Mouse (Mus musculus): ENCODE data around the gene Art3.

Gene Art3

DNA sequence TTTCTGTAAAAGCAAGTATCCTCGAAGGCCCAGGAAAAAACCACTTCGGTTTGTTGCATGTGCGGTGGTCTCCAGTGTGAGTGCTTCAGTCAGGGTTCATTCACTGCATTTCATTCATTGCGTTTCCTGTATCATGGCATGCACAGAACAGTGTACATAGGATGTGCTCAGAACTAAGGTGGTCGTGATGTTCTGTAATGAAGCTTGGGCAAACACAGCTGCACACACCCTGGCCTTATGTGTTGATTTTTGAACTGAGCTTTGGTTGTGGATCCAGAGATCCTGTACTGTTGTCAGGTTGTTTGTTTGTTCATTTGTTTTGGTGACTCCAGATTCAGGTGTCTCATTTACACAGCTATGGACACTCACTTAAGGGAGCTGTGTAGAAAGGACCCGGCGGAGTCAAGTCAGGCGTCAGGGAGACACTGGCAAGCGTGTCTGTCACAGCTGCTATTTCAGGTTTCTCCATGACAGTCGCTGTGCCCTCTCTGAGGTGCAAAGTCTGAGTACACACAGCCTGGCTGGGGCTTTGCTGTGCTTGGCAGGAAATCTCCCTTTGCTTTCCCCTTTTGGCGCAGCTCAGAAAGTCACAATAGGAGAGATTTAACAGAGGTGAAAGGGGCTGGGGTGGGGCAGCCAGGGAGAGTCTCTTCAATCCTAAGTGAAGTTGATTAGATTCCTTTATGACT lies 27.3 kb downstream of the Art3 start:
- H3K27me3 ChIP-seq (ENCODE audit: control insufficient read depth, insufficient read depth, low read length, poor library complexity, severe bottlenecking): no peaks in the 10 kb centered on the region; the same call in 1 of the 2 replicates

DNA sequence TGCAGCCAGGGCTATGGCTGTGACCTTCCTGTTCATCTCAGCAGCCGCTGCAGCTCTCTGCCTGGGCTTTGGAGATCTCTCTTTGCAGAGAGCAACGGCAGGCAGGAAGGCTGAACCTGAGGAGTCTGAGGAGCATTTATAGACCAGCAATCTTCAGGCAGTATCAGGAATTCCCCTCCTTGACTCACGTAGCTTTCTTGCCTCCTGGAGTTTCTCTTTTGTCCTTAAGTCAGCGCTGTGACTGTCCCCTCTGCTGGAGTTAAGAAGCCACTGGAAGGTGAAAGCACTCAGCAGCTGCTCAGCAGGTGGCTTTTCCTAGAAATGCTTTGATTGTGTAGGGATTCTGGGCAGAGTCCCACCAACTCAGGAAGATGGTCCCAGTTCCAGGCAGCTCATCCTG lies 31.6 kb downstream of the Art3 start:
- Histone ChIP-seq H3K36me3 (ENCODE audit: control insufficient read depth, insufficient read depth, low read length, poor library complexity, severe bottlenecking) (no peaks in the 10 kb centered on the region), H3K27me3 (ENCODE audit: control insufficient read depth, insufficient read depth, low read length, poor library complexity, severe bottlenecking) (no peaks in the 10 kb centered on the region; the same call in 1 of the 2 replicates)
- no peak for DNase-seq (ENCODE audit: low read depth, low spot score)

More for the DNA sequence above, 27.3 kb downstream of the Art3 start:
- no peak for DNase-seq (ENCODE audit: low read depth, low spot score)
- H3K36me3 ChIP-seq (ENCODE audit: control insufficient read depth, insufficient read depth, low read length, poor library complexity, severe bottlenecking): no peaks in the 10 kb centered on the region

DNA sequence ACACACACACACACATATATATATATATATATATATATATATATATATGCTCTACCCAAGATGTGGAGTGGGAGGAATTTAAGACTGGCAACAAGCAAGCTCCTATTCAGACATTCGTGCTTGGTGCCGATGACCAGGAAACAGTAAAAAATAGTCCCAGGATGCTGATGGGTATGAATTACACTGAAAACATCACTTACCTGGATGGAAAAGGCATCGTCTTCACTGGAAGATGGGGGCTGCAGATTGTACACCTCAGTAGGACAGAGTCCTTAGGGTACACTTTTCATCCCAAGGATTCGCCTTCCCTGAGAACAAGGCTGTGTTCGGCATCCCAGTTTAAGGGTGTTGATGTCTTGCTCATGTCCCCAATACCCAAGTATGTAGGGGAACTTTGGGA lies 32.4 kb downstream of the Art3 start:
- DNase-seq (ENCODE audit: low read depth, low spot score): no peak
- H3K27me3 ChIP-seq (ENCODE audit: control insufficient read depth, insufficient read depth, low read length, poor library complexity, severe bottlenecking): no peaks in the 10 kb centered on the region
- H3K36me3 ChIP-seq (ENCODE audit: control insufficient read depth, insufficient read depth, low read length, poor library complexity, severe bottlenecking): no peaks in the 10 kb centered on the region

DNA sequence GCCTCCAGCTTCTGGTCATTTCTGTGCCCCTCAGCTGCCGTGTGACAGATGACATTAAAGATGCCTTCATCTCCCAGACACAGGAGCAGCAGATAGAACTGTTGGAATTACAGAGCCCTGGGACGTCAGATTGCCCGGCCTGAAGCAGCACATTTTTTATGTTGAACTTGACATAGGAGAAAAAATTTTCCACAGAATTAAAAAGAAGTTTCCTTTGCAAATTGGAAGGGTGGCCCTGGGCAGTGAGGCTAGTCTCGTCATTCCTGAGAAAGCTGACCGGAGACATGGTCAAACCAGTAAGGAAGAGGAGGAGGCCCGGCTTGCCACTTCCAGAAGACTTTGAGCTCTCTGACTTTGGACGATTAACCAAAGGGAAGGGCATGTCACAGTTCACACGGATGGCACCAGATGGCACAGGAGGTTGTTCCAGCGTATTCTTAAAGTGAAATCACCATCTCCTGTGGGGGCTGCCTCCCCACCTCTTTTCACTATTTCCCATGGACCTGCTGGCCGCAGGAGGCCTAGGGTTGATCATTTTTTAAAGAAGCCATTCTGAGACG lies 33.6 kb downstream of the Art3 start:
- Histone ChIP-seq H3K27me3 (ENCODE audit: control insufficient read depth, insufficient read depth, low read length, poor library complexity, severe bottlenecking) (no peaks in the 10 kb centered on the region), H3K36me3 (ENCODE audit: control insufficient read depth, insufficient read depth, low read length, poor library complexity, severe bottlenecking) (no peaks in the 10 kb centered on the region)
- DNase-seq (ENCODE audit: low read depth, low spot score): no peak

DNA sequence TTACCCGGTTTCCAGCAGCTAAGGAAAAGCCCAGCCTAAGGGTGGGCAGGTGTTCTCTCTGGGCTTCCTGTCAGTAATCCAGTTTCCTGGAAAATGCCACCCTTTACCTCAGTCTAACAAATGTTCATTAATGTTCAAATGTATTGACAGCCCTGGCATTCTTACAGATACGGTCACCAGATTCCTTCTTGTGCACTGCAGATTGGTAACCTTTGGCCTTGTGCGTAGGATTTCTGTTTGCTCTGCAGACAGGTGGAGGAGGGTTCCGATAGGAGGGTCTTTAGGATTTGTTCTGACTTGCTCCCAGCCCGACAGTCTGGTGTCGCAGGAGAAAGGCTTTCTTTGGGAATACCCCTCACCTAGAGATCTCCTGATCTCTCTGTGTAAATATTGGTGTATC lies 34.9 kb downstream of the Art3 start:
- Histone ChIP-seq H3K27me3 (ENCODE audit: control insufficient read depth, insufficient read depth, low read length, poor library complexity, severe bottlenecking) (no peaks in the 10 kb centered on the region), H3K36me3 (ENCODE audit: control insufficient read depth, insufficient read depth, low read length, poor library complexity, severe bottlenecking) (no peaks in the 10 kb centered on the region)
- no peak for DNase-seq (ENCODE audit: low read depth, low spot score)

DNA sequence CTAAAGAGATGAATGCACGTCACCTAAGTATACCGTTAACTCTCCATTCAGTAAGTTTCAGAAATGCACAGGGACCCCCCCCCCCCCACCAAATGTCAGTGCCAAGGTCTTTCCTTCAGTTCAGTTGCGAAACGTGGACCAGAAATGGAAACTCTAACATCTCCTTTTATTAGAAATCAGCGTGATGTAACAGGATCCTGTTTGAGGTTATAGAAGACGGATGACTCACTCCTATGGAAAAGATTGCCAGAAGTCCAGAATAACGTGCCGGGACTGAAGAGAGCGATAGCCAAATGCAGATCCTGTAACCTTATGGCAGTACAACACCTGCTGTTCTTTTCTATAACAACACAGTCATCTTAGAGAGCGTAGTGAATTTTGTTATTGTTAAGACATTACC lies 36.8 kb downstream of the Art3 start:
- Histone ChIP-seq H3K36me3 (ENCODE audit: control insufficient read depth, insufficient read depth, low read length, poor library complexity, severe bottlenecking) (no peaks in the 10 kb centered on the region), H3K27me3 (ENCODE audit: control insufficient read depth, insufficient read depth, low read length, poor library complexity, severe bottlenecking) (no peaks in the 10 kb centered on the region)
- no peak for DNase-seq (ENCODE audit: low read depth, low spot score)

DNA sequence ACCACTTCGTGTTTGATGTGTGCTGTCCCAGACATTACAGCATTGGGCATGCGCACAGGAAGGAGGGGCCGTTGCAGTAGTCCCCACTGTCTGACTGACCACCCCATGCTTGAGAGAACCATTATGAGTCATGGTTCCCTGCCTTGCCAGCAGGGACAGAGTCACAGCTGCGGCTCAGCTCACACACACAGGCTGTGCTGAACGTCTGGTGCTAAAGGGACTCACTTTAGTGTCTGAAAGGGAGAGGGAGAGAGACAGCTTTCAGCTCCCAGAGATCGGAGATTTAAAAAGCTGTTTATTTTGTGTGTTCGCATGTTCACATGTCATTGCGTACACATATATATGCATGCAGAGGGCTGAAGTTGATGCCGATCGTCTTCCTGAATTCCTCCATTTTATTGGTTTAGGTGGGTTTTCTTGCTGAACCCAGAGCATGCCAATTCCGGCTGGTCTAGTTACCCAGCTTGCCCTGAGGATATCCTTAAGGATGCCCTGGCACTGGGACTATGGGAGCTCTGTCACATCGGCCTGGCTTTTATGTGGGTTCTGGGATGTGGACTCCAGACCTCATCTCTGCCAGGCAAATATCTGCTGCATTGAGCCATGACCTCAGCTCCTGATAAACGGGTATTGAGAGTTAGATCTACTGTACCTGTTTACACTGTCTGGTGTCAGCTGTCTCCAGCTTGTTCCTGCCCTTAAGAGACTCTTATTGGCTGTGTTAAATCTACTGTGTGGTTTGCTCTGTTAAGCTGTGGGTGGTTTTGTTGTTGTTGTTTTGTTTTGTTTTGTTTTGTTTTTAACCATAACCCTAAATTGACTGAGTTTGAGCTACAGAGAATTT lies 37.7 kb downstream of the Art3 start:
- Histone ChIP-seq H3K36me3 (ENCODE audit: control insufficient read depth, insufficient read depth, low read length, poor library complexity, severe bottlenecking) (no peaks in the 10 kb centered on the region), H3K27me3 (ENCODE audit: control insufficient read depth, insufficient read depth, low read length, poor library complexity, severe bottlenecking) (no peaks in the 10 kb centered on the region)
- DNase-seq (ENCODE audit: low read depth, low spot score): no peak

DNA sequence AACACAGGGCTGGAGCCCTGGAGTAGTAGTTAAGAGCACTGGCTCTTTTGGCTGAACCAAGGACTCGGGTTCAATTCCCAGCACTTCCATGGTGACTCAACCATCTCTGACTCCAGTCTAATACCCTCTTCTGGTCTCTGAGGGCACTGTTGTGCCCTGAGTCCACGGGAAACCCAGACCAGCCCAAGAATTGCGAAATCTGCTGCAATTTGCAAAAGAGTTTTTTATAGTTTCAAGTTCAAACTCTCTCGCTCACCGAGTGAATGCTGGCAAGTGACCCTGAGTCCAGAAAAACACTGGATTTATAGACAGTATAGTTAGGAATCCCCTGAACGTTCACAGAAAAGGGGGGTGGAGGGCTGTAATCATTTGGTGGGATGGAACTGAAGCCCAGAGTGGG lies 38.8 kb downstream of the Art3 start:
- Histone ChIP-seq H3K27me3 (ENCODE audit: control insufficient read depth, insufficient read depth, low read length, poor library complexity, severe bottlenecking) (no peaks in the 10 kb centered on the region), H3K36me3 (ENCODE audit: control insufficient read depth, insufficient read depth, low read length, poor library complexity, severe bottlenecking) (no peaks in the 10 kb centered on the region)
- no peak for DNase-seq (ENCODE audit: low read depth, low spot score)

DNA sequence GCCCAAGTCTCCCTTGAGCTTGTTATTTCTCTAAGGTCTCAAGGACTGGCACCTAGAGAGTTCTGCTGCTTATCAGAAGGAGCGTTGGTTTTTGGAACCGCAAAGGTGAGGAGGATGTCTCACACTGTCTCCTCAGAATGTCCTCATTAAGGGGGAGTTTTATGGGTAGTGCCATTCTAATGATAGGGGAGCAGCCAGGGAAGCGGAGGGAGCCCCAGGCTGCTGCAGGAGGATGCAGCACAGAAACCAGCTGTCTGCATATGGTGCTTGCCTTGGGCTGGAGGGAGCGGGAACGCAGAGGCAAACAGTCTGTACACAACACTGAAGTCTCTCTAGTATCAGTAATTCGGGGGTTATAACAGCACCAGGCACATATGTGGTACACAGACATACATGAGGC lies 39.3 kb downstream of the Art3 start:
- no peaks in the 10 kb centered on the region for H3K27me3 ChIP-seq (ENCODE audit: control insufficient read depth, insufficient read depth, low read length, poor library complexity, severe bottlenecking)
- no peak for DNase-seq (ENCODE audit: low read depth, low spot score)
- no peaks in the 10 kb centered on the region for H3K36me3 ChIP-seq (ENCODE audit: control insufficient read depth, insufficient read depth, low read length, poor library complexity, severe bottlenecking)

DNA sequence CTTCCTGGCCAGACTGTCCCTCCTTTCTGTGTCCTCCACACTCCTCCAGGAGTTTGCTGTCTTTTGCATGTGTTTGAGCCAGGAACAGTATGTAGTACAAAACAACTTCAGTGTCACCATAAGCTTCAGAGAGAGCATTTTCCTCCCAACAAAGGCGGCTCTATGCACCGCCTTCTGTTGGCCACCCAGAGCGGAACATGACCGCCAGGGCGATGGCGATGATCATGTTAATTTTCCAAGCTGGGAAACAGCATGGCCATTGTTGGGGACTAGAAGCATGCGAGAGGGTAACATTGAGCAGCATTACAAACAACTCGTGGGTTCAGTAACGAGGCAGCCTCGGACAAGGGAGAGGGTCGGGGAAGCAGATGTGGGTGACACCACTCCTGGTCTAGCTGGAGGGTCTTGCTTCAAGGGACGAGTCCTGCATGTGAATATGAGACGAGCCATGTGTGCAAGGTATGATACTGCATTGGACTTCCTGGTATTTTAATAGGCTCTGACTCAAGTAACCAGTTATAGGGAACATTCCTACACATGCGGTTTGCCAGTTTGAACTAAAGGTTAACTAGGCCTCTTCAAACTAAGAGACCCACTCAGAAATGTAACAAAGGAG lies 39.8 kb downstream of the Art3 start:
- no peak for DNase-seq (ENCODE audit: low read depth, low spot score)
- Histone ChIP-seq H3K27me3 (ENCODE audit: control insufficient read depth, insufficient read depth, low read length, poor library complexity, severe bottlenecking) (no peaks in the 10 kb centered on the region), H3K36me3 (ENCODE audit: control insufficient read depth, insufficient read depth, low read length, poor library complexity, severe bottlenecking) (no peaks in the 10 kb centered on the region)

DNA sequence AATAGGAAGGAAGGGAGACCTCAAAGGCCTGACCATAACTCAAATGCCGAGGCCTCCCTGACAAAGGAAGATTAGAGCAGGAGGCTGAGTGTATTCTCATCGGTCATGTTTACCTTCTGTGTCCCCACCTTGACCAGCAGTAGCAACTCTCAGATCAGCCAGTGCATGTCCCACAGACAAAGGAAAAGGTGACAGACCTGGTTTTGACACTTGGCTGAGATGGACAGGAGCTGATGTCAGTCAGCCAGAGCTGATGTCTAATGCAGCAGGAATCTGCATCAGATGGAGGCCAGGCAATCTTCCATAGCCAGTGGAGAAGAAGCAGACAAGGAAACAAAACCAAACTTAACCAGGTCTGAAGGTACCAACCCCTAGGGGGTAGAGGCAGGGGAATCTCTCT lies 41.0 kb downstream of the Art3 start:
- no peak for DNase-seq (ENCODE audit: low read depth, low spot score)

DNA sequence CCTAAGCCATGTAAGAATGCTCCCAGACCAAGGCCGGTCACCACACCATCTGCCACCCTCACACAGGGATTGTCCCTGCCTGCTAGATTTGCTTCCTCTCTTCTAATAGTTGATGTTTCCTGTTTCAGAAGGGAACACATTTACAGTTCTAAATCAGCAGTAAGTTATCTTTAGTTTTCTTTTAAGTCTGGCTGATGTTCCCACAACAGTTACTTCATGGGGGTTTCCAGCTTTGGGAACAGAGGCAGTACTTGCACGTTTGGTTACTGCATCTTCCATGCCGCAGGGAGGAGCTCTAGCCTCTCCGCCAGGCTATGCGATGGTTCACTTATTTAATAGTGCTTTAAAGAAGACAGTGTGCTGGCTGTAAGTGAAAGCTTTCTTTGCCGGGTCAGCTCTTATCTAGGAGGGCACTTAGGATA lies 43.1 kb downstream of the Art3 start:
- no peaks in the 10 kb centered on the region for H3K36me3 ChIP-seq (ENCODE audit: control insufficient read depth, insufficient read depth, low read length, poor library complexity, severe bottlenecking)
- peak; percentile 56 for DNase-seq (ENCODE audit: low read depth, low spot score)
- H3K27me3 ChIP-seq (ENCODE audit: control insufficient read depth, insufficient read depth, low read length, poor library complexity, severe bottlenecking): no peaks in the 10 kb centered on the region; the same call in 1 of the 2 replicates

More for the DNA sequence above, 41.0 kb downstream of the Art3 start:
- Histone ChIP-seq H3K36me3 (ENCODE audit: control insufficient read depth, insufficient read depth, low read length, poor library complexity, severe bottlenecking) (no peaks in the 10 kb centered on the region), H3K27me3 (ENCODE audit: control insufficient read depth, insufficient read depth, low read length, poor library complexity, severe bottlenecking) (no peaks in the 10 kb centered on the region)

DNA sequence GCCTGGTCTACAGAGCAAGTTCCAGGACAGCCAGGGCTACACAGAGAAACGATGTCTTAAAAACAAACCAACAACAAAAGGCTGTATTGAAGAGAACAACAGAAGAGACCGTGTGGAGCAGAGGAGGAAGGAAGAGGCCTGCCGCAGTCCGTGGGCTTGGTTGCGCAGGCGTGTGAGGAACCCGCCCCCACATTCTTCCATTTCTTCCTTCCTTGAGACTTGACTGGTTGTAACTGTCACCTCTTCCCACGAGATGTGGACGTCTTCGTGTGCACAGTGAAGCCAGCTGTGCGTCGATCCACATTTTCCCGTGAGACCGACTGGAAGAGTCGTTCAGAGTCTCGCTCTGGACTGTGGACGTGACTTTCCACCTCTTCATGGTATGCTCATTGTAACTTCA lies 43.7 kb downstream of the Art3 start:
- Histone ChIP-seq H3K27me3 (ENCODE audit: control insufficient read depth, insufficient read depth, low read length, poor library complexity, severe bottlenecking) (no peaks in the 10 kb centered on the region; the same call in 1 of the 2 replicates), H3K36me3 (ENCODE audit: control insufficient read depth, insufficient read depth, low read length, poor library complexity, severe bottlenecking) (no peaks in the 10 kb centered on the region)
- peak; percentile 67 for DNase-seq (ENCODE audit: low read depth, low spot score)

DNA sequence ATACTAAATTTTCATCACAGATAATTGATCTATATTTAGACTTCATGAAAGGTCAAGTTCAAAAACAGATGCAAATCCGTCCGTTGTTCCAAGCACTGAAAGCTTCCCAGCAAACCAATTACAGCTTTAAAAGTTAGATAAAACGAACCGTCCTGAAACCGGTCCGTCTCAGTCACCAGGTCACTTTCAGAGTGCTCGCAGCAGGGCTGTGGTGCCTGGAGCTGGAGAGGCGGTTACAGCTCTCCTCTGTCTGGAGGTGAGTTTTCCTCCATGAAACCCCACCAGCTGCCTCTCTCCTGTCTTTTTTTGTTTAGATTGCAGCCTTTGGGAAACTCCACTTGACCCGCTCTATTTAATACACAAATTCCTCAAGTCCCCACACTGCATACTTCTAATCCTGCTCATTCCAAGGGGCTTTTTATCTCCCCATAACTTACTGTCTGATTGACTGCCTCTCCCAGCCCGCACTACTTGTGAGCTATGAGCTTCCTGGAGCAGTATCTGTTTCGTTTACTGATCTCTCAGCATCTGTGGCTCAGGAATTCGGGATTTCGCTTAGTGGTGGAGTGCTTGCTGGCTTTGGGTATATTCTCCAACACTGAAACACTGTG lies 45.3 kb downstream of the Art3 start:
- no peak for DNase-seq (ENCODE audit: low read depth, low spot score)
- no peaks in the 10 kb centered on the region for H3K36me3 ChIP-seq (ENCODE audit: control insufficient read depth, insufficient read depth, low read length, poor library complexity, severe bottlenecking)
- no peaks in the 10 kb centered on the region; the same call in 1 of the 2 replicates for H3K27me3 ChIP-seq (ENCODE audit: control insufficient read depth, insufficient read depth, low read length, poor library complexity, severe bottlenecking)

Measured in splenic B cell, adult 2 months (primary cell).